Mouse (Mus musculus): ENCODE results near the gene Smndc1. TPM values are rescaled to one million over a fixed set of nuclear protein-coding genes. Genes with fewer than 3 reads are reported as not detected.
"Not testable (repeated sequence)": the region's sequence is repeated elsewhere in the genome, so short reads cannot be mapped to it uniquely, and the experiment has no call there.

Smndc1 gene
- total RNA-seq, 2 experiments from 2014 or later: 36.9 to 39.7 TPM

DNA sequence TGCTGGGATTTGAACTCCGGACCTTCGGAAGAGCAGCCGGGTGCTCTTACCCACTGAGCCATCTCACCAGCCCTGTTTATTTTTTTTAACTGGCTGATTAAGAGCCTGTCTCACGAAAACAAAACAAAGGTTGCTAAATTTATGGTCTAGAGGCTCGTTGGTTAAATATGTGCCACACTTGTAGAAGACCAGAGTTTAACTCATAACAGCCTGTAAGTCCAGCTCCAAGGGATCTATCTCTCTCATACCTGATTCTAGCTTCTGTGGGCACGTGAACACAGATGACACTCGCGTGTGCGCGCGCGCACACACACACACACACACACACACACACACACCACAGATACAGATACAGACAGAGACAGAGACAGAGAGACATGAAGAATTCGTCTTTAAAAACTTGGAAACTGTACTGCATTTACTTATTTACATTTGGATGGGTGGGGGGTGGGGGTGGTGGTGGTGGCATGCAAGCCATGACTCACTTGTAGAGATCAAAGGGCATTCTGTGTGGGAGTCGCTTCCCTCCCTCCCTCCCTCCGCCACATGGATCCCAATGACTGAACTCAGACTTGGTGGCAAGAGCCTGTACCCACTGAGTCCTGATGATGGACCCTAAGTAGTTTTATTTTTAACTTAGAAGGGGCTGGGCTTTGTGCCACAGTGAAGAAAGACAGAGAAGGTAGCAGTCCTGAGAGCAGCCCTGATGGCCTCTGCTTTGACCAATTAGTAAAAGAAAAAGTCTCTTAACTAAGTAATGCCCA is 23.4 kb upstream of the Smndc1 start:
- DNase-seq (ENCODE audit: extremely low spot score in 1 of 2, low spot score in 1 of 2): no peak

GRCm38 (mm10) chr19:53412149-53412848 is 21.9 kb upstream of the Smndc1 start:
- no peak for DNase-seq (ENCODE audit: extremely low spot score in 1 of 2, low spot score in 1 of 2)

DNA sequence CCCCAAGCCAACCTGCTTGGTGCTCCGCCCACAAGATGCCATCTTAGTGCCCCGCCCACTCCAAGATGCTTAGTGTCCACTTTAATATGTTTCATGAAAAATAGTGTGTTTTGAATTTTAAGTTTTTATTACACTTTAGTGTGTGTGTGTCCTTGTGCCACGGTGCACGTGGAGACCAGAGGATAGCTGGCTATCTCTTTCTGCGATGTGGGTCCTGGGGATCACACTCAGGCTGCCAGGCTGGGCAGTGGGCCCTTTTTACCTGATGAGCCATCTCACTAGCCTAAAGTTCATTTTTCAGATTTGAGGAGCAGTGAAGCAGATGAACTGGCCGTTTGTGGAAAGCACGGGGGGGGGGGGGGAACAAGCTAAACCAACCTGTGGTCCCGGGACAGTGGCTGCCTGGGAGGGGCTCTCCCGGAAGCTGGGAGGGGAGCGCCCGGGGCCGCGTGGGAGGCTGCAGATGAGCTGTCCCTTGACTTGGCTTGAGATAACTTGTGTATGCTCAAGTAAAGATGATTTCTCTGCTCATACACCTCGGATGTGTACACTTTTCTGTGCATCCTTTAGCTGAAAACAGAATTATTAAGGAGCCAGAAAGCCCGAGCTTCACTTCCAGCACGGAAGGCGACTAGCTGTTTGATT is 19.4 kb upstream of the Smndc1 start:
- no peak for DNase-seq (ENCODE audit: extremely low spot score in 1 of 2, low spot score in 1 of 2)

DNA sequence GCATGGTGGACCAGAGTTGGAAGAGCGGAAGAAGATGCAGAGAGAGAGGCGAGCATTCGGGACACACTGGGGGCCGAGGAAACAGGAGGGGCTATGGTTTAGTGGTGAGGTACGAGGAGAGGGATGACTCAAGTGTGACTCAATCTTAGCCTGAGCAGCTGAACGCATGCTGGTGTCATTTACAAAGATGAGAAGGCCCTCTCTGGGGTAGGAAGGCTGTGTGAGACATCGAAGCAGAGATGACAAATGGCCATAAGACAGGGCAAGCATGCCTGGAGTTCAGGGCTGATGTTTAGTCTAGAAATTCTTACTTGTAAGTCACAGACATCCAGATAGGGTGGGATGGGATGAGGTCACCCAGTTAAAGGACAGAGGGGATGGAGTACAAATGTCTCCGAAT is 18.0 kb upstream of the Smndc1 start:
- no peak for DNase-seq (ENCODE audit: extremely low spot score in 1 of 2, low spot score in 1 of 2)

- DNase-seq (ENCODE audit: extremely low spot score in 1 of 2, low spot score in 1 of 2): no peak
Observed at GRCm38 (mm10) chr19:53407350-53407749, 17.0 kb upstream of the Smndc1 start.

DNA sequence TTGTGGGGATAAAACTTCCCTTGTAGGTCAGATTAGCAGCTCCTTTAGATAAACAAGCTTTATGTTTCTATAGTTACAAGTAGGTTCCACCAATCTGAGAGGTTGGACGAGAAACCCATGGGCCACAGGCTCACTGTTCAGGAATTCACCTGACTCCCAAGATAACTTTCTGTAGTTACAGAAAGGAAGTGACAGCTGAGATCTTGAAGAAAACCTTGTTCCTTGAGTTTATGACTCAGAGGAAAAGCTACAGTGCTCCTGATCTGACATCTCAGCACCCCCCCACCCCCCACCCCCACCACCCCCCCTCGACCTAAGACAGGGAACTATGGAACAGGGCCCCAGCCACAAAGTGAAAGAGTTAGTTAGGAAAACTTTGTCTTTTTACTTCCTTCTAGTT is 15.4 kb upstream of the Smndc1 start:
- DNase-seq (ENCODE audit: extremely low spot score in 1 of 2, low spot score in 1 of 2): no peak

- no peak for DNase-seq (ENCODE audit: extremely low spot score in 1 of 2, low spot score in 1 of 2)
Observed at GRCm38 (mm10) chr19:53404837-53405356, 14.5 kb upstream of the Smndc1 start.

- DNase-seq (ENCODE audit: extremely low spot score in 1 of 2, low spot score in 1 of 2): no peak
Observed at GRCm38 (mm10) chr19:53404219-53404836, 13.9 kb upstream of the Smndc1 start.

DNA sequence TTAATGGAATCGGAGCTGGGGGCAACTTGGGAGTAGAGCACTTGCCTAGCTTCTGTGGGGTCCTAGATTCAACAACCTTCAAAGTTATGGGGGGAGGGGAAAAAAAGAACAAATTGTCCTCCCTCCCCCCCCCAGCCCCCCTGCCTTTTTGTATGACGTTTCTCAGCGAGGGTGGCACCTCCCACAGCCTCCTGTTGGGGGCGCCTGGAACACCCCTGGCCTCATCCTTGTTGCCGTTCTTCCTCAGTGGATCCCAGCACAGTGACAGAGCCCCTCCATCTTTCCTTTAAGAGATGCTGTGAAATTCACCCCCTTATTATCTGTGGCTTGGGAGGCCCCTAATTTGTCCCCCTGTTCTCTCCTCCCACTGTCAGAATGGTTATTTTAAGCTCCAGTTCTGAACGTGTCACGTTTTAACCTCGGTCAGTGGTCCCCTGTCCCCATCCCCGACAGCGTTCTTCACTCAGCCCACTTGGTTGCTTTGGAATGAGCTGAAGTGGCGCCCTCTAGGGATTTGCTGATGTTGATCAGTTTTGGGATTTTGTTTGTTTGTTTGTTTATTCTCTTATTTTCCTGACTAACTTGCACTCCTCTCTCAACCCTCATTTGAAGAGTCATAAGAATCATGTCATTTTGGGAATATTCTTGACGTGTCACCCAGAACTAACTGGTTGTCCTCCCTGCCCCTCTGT is 12.5 kb upstream of the Smndc1 start:
- DNase-seq (ENCODE audit: extremely low spot score in 1 of 2, low spot score in 1 of 2): no peak

DNA sequence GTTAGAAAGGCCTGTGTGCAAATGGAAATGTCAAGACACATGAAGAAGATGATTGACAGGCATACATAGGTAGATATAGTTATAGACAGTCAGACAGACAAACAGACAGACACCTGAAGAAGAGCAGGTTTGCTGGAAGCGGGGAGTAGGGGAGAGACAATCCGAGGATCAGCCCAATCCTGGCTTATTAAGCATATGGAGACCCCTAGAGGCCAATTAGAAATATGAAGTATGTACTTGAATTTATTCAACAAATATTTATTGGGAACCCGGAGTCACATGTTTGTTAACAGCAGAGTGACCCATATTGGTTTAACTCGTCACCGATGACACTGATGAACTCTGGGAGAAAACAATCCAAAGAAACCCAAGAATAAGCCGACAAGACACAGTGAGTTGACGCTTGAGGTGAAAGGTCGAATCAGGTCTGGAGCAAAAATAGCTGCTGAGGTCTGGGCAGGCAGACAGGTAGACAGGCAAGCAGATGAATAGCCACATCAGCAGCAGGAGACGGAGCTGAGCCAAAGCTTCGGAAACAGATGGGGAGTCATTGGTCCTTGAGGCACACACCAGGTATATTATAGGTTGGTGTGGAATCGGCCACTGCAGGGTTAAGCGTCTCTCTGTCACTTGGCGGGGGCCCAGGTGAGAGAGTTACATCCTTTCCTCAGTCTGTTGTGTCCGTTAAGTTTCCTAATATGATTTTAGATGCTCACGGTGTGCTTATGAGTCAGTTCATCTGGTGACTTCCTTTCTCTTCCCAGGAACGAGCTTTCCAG is 10.1 kb upstream of the Smndc1 start:
- DNase-seq (ENCODE audit: extremely low spot score in 1 of 2, low spot score in 1 of 2): no peak

DNA sequence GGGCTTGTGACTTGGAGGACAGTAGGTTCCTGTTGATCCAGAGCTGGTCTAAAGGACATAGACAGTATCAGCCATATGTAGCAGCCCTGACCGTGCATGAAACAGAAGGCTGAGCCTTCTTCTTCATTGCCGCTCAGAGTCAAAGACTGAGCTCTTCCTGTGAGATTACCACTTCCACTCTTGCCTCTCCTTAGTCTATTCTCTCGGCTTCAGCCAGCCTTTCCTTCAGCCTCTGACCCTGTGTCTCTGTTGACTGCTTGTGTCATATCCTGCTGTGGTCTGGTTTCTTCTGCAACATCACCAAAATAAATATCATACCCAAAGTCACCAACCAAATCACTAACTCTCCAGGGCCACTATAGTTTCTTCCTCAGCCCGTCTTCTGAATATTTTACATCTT is 8.8 kb upstream of the Smndc1 start:
- DNase-seq (ENCODE audit: extremely low spot score in 1 of 2, low spot score in 1 of 2): no peak

DNA sequence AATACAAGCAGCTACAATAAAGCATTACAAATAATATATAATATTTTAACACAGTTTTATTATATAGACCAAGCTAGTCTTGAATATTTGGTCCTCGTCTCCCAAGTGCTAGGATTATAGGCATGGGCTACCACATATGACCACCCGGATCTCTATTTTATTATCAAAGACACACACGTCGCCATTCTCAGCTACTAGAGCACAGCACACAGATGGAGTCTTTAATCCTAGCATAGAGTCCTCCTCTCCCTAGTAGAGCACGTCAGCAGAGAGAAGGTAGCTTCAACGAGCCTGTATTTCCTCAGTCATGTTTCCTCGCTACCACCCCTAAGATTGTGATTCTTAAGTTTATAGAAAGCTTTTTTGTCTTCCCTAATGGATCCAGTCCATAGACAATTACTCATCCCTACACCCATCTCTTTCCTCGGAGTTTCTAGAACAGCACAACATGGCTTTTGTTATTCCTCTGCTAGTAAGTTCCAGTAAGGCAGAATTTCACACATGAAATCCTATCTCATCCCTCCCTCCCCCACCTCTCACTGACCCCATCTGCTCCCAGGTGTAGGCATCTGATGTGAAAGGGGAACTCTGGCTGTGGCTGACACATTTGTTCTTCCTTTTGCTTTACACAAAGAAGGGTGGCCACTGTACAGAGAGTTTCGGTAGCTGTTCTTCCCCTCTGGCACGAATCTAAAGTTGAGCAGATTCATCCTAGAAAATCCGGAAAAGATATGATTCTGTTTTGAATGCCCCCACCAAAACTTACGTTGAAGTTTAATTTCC is 7.3 kb upstream of the Smndc1 start:
- no peak for DNase-seq (ENCODE audit: extremely low spot score in 1 of 2, low spot score in 1 of 2)

DNA sequence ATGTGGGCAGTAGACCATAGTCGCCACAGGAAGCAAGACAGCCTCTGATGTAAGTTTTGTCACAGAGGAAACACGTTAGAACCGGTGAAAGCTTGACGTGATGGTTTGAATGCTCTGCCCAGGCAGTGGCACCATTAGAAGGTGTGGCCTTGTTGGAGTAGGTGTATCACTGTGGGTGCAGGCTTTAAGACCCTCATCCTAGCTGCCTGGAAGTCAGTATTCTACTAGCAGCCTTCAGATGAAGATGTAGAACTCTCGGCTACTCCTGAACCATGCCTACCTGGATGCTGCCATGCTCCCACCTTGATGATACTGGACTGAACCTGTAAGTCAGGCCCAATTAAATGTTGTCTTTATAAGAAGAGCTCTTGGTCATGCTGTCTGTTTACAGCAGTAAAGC is 5.4 kb upstream of the Smndc1 start:
- not testable (repeated sequence) for DNase-seq (ENCODE audit: extremely low spot score in 1 of 2, low spot score in 1 of 2)

DNA sequence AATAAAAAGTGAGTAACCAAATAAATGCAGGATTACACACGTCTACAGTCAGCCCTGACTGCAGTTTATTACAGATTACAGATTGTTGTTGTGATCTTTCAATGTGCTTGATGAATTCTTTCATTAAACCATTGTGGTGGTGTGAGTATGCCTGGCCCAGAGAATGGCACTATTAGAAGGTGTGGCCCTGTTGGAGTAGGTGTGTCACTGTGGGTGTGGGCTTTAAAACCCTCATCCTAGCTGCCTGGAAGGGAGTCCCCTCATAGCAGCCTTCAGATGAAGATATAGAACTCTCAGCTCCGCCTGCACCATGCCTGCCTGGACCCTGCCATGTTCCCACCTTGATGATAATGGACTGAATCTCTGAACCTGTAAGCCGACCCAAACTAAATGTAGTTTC is 4.6 kb upstream of the Smndc1 start:
- DNase-seq (ENCODE audit: extremely low spot score in 1 of 2, low spot score in 1 of 2): not testable (repeated sequence)

DNA sequence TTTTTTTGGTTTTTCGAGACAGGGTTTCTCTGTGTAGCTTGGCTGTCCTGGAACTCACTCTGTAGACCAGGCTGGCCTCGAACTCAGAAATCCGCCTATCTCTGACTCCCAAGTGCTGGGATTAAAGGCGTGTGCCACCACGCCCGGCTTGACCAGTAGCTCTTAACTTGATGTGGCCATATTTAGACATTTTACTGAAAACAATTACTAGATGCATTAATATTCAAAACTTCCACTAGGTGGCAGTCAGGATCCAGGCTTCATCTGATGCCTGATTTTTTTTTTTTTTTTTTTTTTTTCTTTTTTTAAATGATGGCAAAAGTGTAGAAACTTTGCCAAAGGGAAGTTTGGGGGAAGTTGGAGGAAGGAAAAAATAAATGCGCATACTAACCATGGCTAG is 4.2 kb upstream of the Smndc1 start:
- no peak for DNase-seq (ENCODE audit: extremely low spot score in 1 of 2, low spot score in 1 of 2)

- DNase-seq (ENCODE audit: extremely low spot score in 1 of 2, low spot score in 1 of 2): no peak
Observed at GRCm38 (mm10) chr19:53393646-53394045, 3.3 kb upstream of the Smndc1 start.

GRCm38 (mm10) chr19:53392781-53393343 is 2.5 kb upstream of the Smndc1 start:
- DNase-seq (ENCODE audit: extremely low spot score in 1 of 2, low spot score in 1 of 2): no peak

GRCm38 (mm10) chr19:53391787-53392186 is 1.4 kb upstream of the Smndc1 start:
- DNase-seq (ENCODE audit: extremely low spot score in 1 of 2, low spot score in 1 of 2): no peak

All from layer of hippocampus, postnatal 25 days (tissue).